Mouse (Mus musculus): Measurements from ENCODE around the gene 2210016F16Rik. TPM values are rescaled to one million over a fixed set of nuclear protein-coding genes. Genes with fewer than 3 reads are reported as not detected.

The 2210016F16Rik gene
- 83.0 and 86.1 TPM in 2 replicates for polyA plus RNA-seq (2015; fragmentation: Nextera tagmentation; extraction: Ambion mirVana)

- peak; percentile 72 for ATAC-seq
- peak within 1 kb of the TSS; percentile 94 for H3K27ac ChIP-seq (ENCODE audit: low read depth, low read length)
- WGBS = 2% methylated on average over 80 of the region's 80 CpGs
These were observed at the start of gene 2210016F16Rik for GRCm38 (mm10) chr13:58384779-58385546. Gene 2210016F16Rik, minus strand, starts transcription at chr13:58385225.

GRCm38 (mm10) chr13:58423061-58423660, 38.1 kb upstream of the 2210016F16Rik start:
- H3K9me3 ChIP-seq (ENCODE audit: control insufficient read depth) = no peaks in the 10 kb centered on the region
- ATAC-seq = no peak
- no peak overlapping the region for H3K9ac ChIP-seq (ENCODE audit: low read depth, low read length)
- no peak for TF ChIP-seq CTCF (IDR thresholded peaks at IDR 0.05; ENCODE audit: low read depth)
- H3K36me3 ChIP-seq (ENCODE audit: control insufficient read depth, insufficient read depth) = no peaks in the 10 kb centered on the region
- H3K4me2 ChIP-seq (replicated peaks; ENCODE audit: low read depth) = no peak overlapping the region
- H3K27ac ChIP-seq (ENCODE audit: low read depth, low read length) = no peak overlapping the region
- no peak overlapping the region for H3K4me3 ChIP-seq (ENCODE audit: low read depth, low read length)
- H3K4me1 ChIP-seq (replicated peaks; ENCODE audit: control insufficient read depth, insufficient read depth, low read length) = no peaks in the 10 kb centered on the region
- 32% methylated on average over 10 of the region's 10 CpGs for WGBS
- no peaks in the 10 kb centered on the region for H3K27me3 ChIP-seq (replicated peaks; ENCODE audit: control insufficient read depth, insufficient read depth, low read length)

More at GRCm38 (mm10) chr13:58384779-58385546, at the start of gene 2210016F16Rik:
- Histone ChIP-seq H3K9ac (ENCODE audit: low read depth, low read length) (peak within 1 kb of the TSS; percentile 91), H3K36me3 (ENCODE audit: control insufficient read depth, insufficient read depth) (peaks cover 25% of the 10 kb centered on the region), H3K27me3 (replicated peaks; ENCODE audit: control insufficient read depth, insufficient read depth, low read length) (no peaks in the 10 kb centered on the region), H3K4me2 (replicated peaks; ENCODE audit: low read depth) (peak within 1 kb of the TSS; percentile 86), H3K4me3 (ENCODE audit: low read depth, low read length) (peak within 1 kb of the TSS; percentile 64), H3K4me1 (replicated peaks; ENCODE audit: control insufficient read depth, insufficient read depth, low read length) (no peaks in the 10 kb centered on the region), H3K9me3 (ENCODE audit: control insufficient read depth) (peaks cover 13% of the 10 kb centered on the region)
- TF ChIP-seq CTCF (IDR thresholded peaks at IDR 0.05; ENCODE audit: low read depth) = peak; percentile 38

- no peaks in the 10 kb centered on the region for H3K9me3 ChIP-seq (ENCODE audit: control insufficient read depth)
- TF ChIP-seq CTCF (IDR thresholded peaks at IDR 0.05; ENCODE audit: low read depth) = no peak
- no peak for ATAC-seq
- no peak overlapping the region for H3K4me2 ChIP-seq (replicated peaks; ENCODE audit: low read depth)
- H3K27ac ChIP-seq (ENCODE audit: low read depth, low read length) = no peak overlapping the region
- H3K4me1 ChIP-seq (replicated peaks; ENCODE audit: control insufficient read depth, insufficient read depth, low read length) = no peaks in the 10 kb centered on the region
- H3K27me3 ChIP-seq (replicated peaks; ENCODE audit: control insufficient read depth, insufficient read depth, low read length) = no peaks in the 10 kb centered on the region
- H3K36me3 ChIP-seq (ENCODE audit: control insufficient read depth, insufficient read depth) = no peaks in the 10 kb centered on the region
- H3K4me3 ChIP-seq (ENCODE audit: low read depth, low read length) = no peak overlapping the region
- WGBS = 52% methylated on average over 4 of the region's 4 CpGs
- H3K9ac ChIP-seq (ENCODE audit: low read depth, low read length) = no peak overlapping the region
These were observed 37.2 kb upstream of the 2210016F16Rik start for GRCm38 (mm10) chr13:58422242-58422641.

GRCm38 (mm10) chr13:58421026-58421425, 36.0 kb upstream of the 2210016F16Rik start:
- ATAC-seq = no peak
- no peak overlapping the region for H3K4me3 ChIP-seq (ENCODE audit: low read depth, low read length)
- WGBS = 85% methylated on average over 4 of the region's 4 CpGs
- no peak overlapping the region for H3K4me2 ChIP-seq (replicated peaks; ENCODE audit: low read depth)
- no peaks in the 10 kb centered on the region for H3K36me3 ChIP-seq (ENCODE audit: control insufficient read depth, insufficient read depth)
- H3K9me3 ChIP-seq (ENCODE audit: control insufficient read depth) = no peaks in the 10 kb centered on the region
- H3K4me1 ChIP-seq (replicated peaks; ENCODE audit: control insufficient read depth, insufficient read depth, low read length) = no peaks in the 10 kb centered on the region
- no peak overlapping the region for H3K27ac ChIP-seq (ENCODE audit: low read depth, low read length)
- no peaks in the 10 kb centered on the region for H3K27me3 ChIP-seq (replicated peaks; ENCODE audit: control insufficient read depth, insufficient read depth, low read length)
- no peak overlapping the region for H3K9ac ChIP-seq (ENCODE audit: low read depth, low read length)
- TF ChIP-seq CTCF (IDR thresholded peaks at IDR 0.05; ENCODE audit: low read depth) = no peak

- Histone ChIP-seq H3K4me3 (ENCODE audit: low read depth, low read length) (no peak overlapping the region), H3K27ac (ENCODE audit: low read depth, low read length) (no peak overlapping the region)
These were observed 34.2 kb upstream of the 2210016F16Rik start for GRCm38 (mm10) chr13:58419266-58419665.

GRCm38 (mm10) chr13:58418656-58419055, 33.6 kb upstream of the 2210016F16Rik start:
- no peaks in the 10 kb centered on the region for H3K36me3 ChIP-seq (ENCODE audit: control insufficient read depth, insufficient read depth)
- WGBS = 82% methylated on average over 4 of the region's 4 CpGs
- TF ChIP-seq CTCF (IDR thresholded peaks at IDR 0.05; ENCODE audit: low read depth) = no peak
- H3K4me2 ChIP-seq (replicated peaks; ENCODE audit: low read depth) = no peak overlapping the region
- H3K4me3 ChIP-seq (ENCODE audit: low read depth, low read length) = no peak overlapping the region
- no peaks in the 10 kb centered on the region for H3K4me1 ChIP-seq (replicated peaks; ENCODE audit: control insufficient read depth, insufficient read depth, low read length)
- H3K27me3 ChIP-seq (replicated peaks; ENCODE audit: control insufficient read depth, insufficient read depth, low read length) = no peaks in the 10 kb centered on the region
- no peak overlapping the region for H3K9ac ChIP-seq (ENCODE audit: low read depth, low read length)
- no peaks in the 10 kb centered on the region for H3K9me3 ChIP-seq (ENCODE audit: control insufficient read depth)
- ATAC-seq = no peak
- no peak overlapping the region for H3K27ac ChIP-seq (ENCODE audit: low read depth, low read length)

More at GRCm38 (mm10) chr13:58419266-58419665, 34.2 kb upstream of the 2210016F16Rik start:
- H3K9ac ChIP-seq (ENCODE audit: low read depth, low read length) = no peak overlapping the region
- H3K27me3 ChIP-seq (replicated peaks; ENCODE audit: control insufficient read depth, insufficient read depth, low read length) = no peaks in the 10 kb centered on the region
- ATAC-seq = no peak
- no peaks in the 10 kb centered on the region for H3K4me1 ChIP-seq (replicated peaks; ENCODE audit: control insufficient read depth, insufficient read depth, low read length)
- no peak for TF ChIP-seq CTCF (IDR thresholded peaks at IDR 0.05; ENCODE audit: low read depth)
- H3K4me2 ChIP-seq (replicated peaks; ENCODE audit: low read depth) = no peak overlapping the region
- no peaks in the 10 kb centered on the region for H3K9me3 ChIP-seq (ENCODE audit: control insufficient read depth)
- WGBS = 97% methylated on average over 1 of the region's 1 CpGs
- H3K36me3 ChIP-seq (ENCODE audit: control insufficient read depth, insufficient read depth) = no peaks in the 10 kb centered on the region

Data from intestine, postnatal 0 days (tissue).